8 mouse cellular contexts compared by ENCODE assay signal in the genomic region with DNA sequence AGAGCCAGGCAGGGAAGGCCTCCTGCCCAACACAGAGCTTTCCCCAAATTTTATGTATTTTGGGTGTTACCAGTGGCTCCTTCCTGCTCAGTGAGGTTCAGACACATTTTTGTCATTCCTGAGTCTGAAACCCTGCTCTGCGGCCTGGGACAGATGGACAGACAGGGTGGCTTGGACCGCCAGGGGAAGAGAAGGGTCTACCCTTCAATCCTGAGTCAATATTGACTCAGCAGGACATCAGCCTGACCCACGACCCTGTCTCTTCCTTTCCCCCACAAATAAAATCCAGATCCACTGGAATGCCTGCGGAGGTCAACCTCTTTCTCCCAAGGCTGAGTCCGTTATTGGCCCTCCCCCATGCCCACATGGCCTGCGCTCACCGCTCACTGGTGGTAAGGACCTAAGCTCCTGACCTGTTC. TPM values are rescaled to one million over a fixed set of nuclear protein-coding genes. Genes with fewer than 3 reads are reported as not detected.
DNase-seq lines count a peak whose midpoint lies in the region; ATAC-seq and TF ChIP-seq lines count a peak whose summit lies in the region.

No protein-coding gene starts in this region.

- no peak overlapping the region for H3K9ac ChIP-seq in heart, postnatal 0 days (replicated peaks; ENCODE audit: low read depth, low read length)

- H3K27ac ChIP-seq in heart, postnatal 0 days (ENCODE audit: low read depth), result peak overlapping the region; percentile 70
- H3K27ac ChIP-seq in embryonic fibroblast, embryonic 13.5 days (ENCODE audit: insufficient read depth, low read length), result peak overlapping the region; percentile 97

- TF ChIP-seq POLR2A in embryonic fibroblast, embryonic 13.5 days (IDR thresholded peaks at IDR 0.05; ENCODE audit: low read depth, low read length), result no peak

- intact Hi-C loops in heart, postnatal 36 days (cut with DNase I), result no loop called here

- TF ChIP-seq CTCF in heart, postnatal 0 days (IDR thresholded peaks at IDR 0.05; ENCODE audit: low read depth), result no peak
- TF ChIP-seq CTCF in embryonic fibroblast, embryonic 13.5 days (IDR thresholded peaks at IDR 0.05; ENCODE audit: borderline replicate concordance, insufficient read depth, low read length), result no peak

- no peak for TF ChIP-seq EP300 in heart, postnatal 0 days (IDR thresholded peaks at IDR 0.05; ENCODE audit: low read depth)

- no peak overlapping the region for H3K4me2 ChIP-seq in heart, postnatal 0 days (ENCODE audit: low read depth, low read length)

- no peaks in the 10 kb centered on the region for H3K27me3 ChIP-seq in heart, postnatal 0 days (ENCODE audit: control insufficient read depth, insufficient read depth, low read length)

- no peaks in the 10 kb centered on the region for H3K36me3 ChIP-seq in heart, postnatal 0 days (replicated peaks; ENCODE audit: control insufficient read depth, insufficient read depth, low read length)

- no peak for ATAC-seq in heart, postnatal 0 days (ENCODE audit: insufficient read depth, low read depth)
- ATAC-seq in granulocyte monocyte progenitor cell, adult 5-6 weeks (replicated peaks; ENCODE audit: poor library complexity, severe bottlenecking), result no peak

- no peak for DNase-seq in heart, postnatal 0 days (ENCODE audit: low spot score)
- no peak for DNase-seq in heart, postnatal 36 days
- peak; percentile 33 for DNase-seq in R1 (ENCODE audit: low read depth, low spot score)
- DNase-seq in mesoderm, embryonic 11.5 days (ENCODE audit: low read depth, low spot score), result peak; percentile 55
- DNase-seq in frontal cortex, postnatal 36 days (ENCODE audit: low spot score in 2 of 2), result no peak
- DNase-seq in layer of hippocampus, postnatal 14 days (ENCODE audit: low spot score in 2 of 2), result no peak

- peaks cover 16% of the 10 kb centered on the region for H3K4me1 ChIP-seq in heart, postnatal 0 days (ENCODE audit: control insufficient read depth, insufficient read depth)
- peaks cover 24% of the 10 kb centered on the region for H3K4me1 ChIP-seq in embryonic fibroblast, embryonic 13.5 days (ENCODE audit: control insufficient read depth, insufficient read depth, low read length)

- 61% methylated on average over 7 of the region's 7 CpGs for WGBS in heart, postnatal 0 days

- no peaks in the 10 kb centered on the region for H3K9me3 ChIP-seq in heart, postnatal 0 days (replicated peaks; ENCODE audit: control insufficient read depth, low read length)

- no peak overlapping the region for H3K4me3 ChIP-seq in heart, postnatal 0 days (ENCODE audit: low read depth, low read length)
- no peak overlapping the region for H3K4me3 ChIP-seq in embryonic fibroblast, embryonic 13.5 days (ENCODE audit: insufficient read depth, low read length)

RNA-seq across cellular contexts. Expression of a gene that starts 4.7 kb away (rescaled TPM):
- 37.0 and 65.9 TPM in 2 replicates for total RNA-seq in heart, postnatal 0 days (2014; rRNA removed; ENCODE audit: low replicate concordance)
- 15.4 and 15.7 TPM in 2 replicates for polyA plus RNA-seq in heart, postnatal 0 days (2015; fragmentation: Nextera tagmentation; extraction: Ambion mirVana)
- 10 to 100 TPM; 73.4 to 88.6 TPM for total RNA-seq in heart, postnatal 36 days (2021)
- 387 and 453 TPM in 2 replicates for polyA plus RNA-seq in embryonic fibroblast, embryonic 13.5 days (2011; ENCODE audit: insufficient read length, low read depth, missing spikeins)
- total RNA-seq in granulocyte monocyte progenitor cell, adult 5-6 weeks (2014; fragmentation: Nextera tagmentation), result 13.9 and 15.0 TPM in 2 replicates
- 5.7 and 18.1 TPM in 2 replicates for total RNA-seq in granulocyte monocyte progenitor cell, adult 5-6 weeks (2017)
- 100 to 1,000 TPM; 287 to 301 TPM for total RNA-seq in layer of hippocampus, postnatal 14 days (2021)

RNA-seq across cellular contexts. Expression of a gene that starts 26.5 kb away (rescaled TPM):
- 38.1 and 42.3 TPM in 2 replicates for total RNA-seq in heart, postnatal 0 days (2014; rRNA removed; ENCODE audit: low replicate concordance)
- polyA plus RNA-seq in heart, postnatal 0 days (2015; fragmentation: Nextera tagmentation; extraction: Ambion mirVana), result 24.0 and 24.6 TPM in 2 replicates
- total RNA-seq in heart, postnatal 36 days (2021), result 10 to 100 TPM; 42.3 to 46.0 TPM
- polyA plus RNA-seq in embryonic fibroblast, embryonic 13.5 days (2011; ENCODE audit: insufficient read length, low read depth, missing spikeins), result 55.1 and 55.8 TPM in 2 replicates
- 71.6 and 82.1 TPM in 2 replicates for total RNA-seq in granulocyte monocyte progenitor cell, adult 5-6 weeks (2014; fragmentation: Nextera tagmentation)
- 46.0 and 67.5 TPM in 2 replicates for total RNA-seq in granulocyte monocyte progenitor cell, adult 5-6 weeks (2017)
- total RNA-seq in layer of hippocampus, postnatal 14 days (2021), result 1 to 10 TPM; 6.1 to 6.2 TPM

RNA-seq across cellular contexts. Expression of a gene that starts 50.4 kb away (rescaled TPM):
- total RNA-seq in heart, postnatal 0 days (2014; rRNA removed; ENCODE audit: low replicate concordance), result 10.0 and 16.0 TPM in 2 replicates
- polyA plus RNA-seq in heart, postnatal 0 days (2015; fragmentation: Nextera tagmentation; extraction: Ambion mirVana), result 4.2 and 4.5 TPM in 2 replicates
- 1 to 10 TPM; 2.7 to 4.5 TPM for total RNA-seq in heart, postnatal 36 days (2021)
- 8.5 and 10.6 TPM in 2 replicates for polyA plus RNA-seq in embryonic fibroblast, embryonic 13.5 days (2011; ENCODE audit: insufficient read length, low read depth, missing spikeins)
- 14.7 and 18.9 TPM in 2 replicates for total RNA-seq in granulocyte monocyte progenitor cell, adult 5-6 weeks (2014; fragmentation: Nextera tagmentation)
- 21.7 TPM in 2 replicates for total RNA-seq in granulocyte monocyte progenitor cell, adult 5-6 weeks (2017)
- total RNA-seq in layer of hippocampus, postnatal 14 days (2021), result 1 to 10 TPM; 3.5 to 5.7 TPM

RNA-seq across cellular contexts. Expression of a gene that starts 52.1 kb away (rescaled TPM):
- 15.3 and 17.0 TPM in 2 replicates for total RNA-seq in heart, postnatal 0 days (2014; rRNA removed; ENCODE audit: low replicate concordance)
- polyA plus RNA-seq in heart, postnatal 0 days (2015; fragmentation: Nextera tagmentation; extraction: Ambion mirVana), result 4.0 and 5.3 TPM in 2 replicates
- 1 to 10 TPM; 5.7 to 8.4 TPM for total RNA-seq in heart, postnatal 36 days (2021)
- 69.7 and 77.8 TPM in 2 replicates for polyA plus RNA-seq in embryonic fibroblast, embryonic 13.5 days (2011; ENCODE audit: insufficient read length, low read depth, missing spikeins)
- total RNA-seq in granulocyte monocyte progenitor cell, adult 5-6 weeks (2014; fragmentation: Nextera tagmentation), result 7.3 and 11.4 TPM in 2 replicates
- total RNA-seq in granulocyte monocyte progenitor cell, adult 5-6 weeks (2017), result 2.6 and 4.7 TPM in 2 replicates
- total RNA-seq in layer of hippocampus, postnatal 14 days (2021), result 10 to 100 TPM; 33.3 to 36.9 TPM

Comparison
In these comparisons a context has a peak if more than half of its experiments do, and no peak if none do; other contexts are left out.
1. DNase-seq: peak in R1 (single experiment) and mesoderm, embryonic 11.5 days (single experiment); none in heart, postnatal 0 days (single experiment), heart, postnatal 36 days (0 of 2), frontal cortex, postnatal 36 days (0 of 2) and layer of hippocampus, postnatal 14 days (0 of 2).